Mouse (Mus musculus) frontal cortex, postnatal 36 days (tissue): ENCODE measurements around the gene Ttc7.
"Not testable (repeated sequence)": the region's sequence is repeated elsewhere in the genome, so short reads cannot be mapped to it uniquely, and the experiment has no call there.

Experiments used
- DNase-seq, 2 experiments: peaks; one replicate each; pipeline ENCODE4 v3.0.0; 2022; ENCODE audit warnings: low spot score in 2 of 2

The Ttc7 gene

DNA sequence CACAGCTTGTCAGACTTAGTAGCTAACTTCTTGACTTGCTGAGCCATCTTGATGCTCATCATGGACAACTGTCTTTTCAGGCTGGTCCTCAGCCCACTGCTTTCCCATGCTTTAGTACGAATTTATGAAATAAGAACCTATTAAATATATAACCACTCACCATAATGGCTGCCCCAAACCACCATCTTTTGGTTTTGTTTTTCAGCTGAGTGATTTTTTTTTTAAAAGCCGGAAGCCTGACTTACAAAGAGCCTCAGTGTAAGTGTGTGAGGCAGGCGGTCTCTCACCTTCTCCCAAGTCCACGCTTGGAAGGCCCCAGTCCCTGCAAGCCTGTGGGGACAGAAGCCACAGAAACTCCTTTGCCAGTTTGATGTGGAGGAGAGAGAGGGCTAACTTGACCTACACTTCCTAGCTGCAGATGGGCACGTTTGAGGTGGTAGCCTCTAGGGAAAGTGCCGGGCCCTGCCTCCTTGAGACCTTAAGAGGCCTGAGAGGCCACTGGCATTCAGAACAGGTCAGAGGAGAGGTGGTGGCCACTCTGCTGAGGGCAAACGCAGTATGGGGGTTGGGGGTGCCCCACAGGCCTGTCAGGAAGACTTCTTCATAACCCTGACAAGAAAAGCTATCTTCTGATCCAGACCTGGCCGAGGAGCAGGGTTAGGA, 3.9 kb downstream of the Ttc7 start:
- DNase-seq, result no peak

DNA sequence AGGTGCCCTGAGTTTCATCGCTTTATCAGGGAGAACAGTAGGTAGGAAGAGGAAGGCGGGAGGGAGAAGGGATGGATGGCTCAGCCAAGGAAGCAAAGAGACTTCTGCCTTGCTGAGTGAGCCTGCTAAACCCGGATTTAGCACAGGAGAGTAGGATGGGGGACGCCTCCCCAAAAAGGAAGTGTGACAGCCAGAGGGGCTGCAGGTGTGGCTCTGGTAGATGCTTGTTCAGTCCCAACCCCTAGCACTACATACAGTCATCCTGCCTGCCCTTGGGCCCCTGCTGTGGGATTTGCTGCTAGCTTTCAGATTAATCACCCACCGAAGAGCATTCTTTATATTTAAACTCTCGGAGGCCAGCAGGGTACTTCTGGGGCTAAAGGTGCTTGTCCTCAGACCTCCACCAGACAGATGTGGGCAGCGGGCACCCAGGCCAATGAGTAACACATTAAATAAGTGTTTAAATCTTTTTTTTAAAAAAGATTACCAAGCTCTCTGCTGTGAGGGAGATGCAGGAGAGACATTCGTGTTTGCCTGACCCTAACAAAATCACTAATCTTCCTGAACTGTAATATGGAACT, 4.6 kb downstream of the Ttc7 start:
- DNase-seq, result no peak

DNA sequence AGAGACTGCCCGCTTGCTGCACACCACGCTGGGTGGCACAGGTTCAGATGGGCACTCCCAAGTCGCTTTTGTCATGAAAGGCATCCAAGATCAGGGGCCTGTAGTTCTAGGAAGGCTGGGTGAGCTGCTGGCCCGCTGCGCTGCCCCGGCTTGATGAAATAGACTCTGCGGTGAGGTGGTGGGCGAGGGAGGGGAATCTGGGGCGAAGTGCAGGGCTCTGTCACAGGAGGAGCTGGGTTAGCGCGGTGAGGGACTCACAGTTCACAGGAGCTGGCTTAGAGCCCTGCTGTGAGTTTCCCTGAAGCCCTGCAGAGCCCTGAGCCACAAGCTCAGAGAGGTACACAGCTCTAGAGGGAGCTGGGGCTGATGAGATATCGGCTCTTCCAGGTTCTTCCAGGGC, 5.4 kb downstream of the Ttc7 start:
- DNase-seq, result no peak

DNA sequence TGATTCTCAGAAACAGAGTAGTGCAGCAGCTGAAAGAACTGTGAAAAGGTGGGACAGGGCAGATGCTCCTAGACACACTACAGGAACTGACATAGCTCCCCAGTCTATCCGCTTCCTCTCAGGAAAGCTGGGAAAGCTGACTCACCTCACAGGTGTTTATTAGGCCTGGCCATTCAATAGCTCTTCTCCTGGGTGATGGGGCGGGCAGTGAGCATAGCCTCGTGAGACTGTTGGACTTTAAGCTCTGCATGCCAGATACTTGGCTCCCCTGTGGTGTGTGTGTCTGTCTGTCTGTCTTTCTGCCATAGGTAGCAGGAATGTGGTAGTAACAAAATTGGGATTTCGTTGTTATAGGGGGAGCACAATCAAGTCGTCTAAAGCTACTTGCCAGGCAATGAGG, 6.7 kb downstream of the Ttc7 start:
- DNase-seq, result no peak

DNA sequence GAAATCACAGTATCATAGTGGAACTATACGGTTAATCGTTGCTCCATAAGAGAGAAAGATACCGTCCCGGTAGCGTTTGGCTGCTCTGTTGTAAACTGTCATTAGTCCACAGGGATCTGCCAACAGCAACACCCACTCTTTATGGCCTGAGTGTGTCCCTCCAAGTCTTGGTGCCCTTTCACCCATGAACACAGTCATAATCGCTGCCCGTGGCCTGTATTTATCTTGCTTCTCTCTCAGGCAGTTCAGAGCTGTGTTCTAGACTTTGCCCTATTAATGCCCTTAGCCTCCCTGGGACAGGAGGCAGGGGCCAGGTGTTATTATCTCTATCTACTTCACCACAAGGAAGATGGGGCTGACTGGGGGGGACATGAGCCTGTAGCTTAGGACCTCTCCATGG, 8.4 kb downstream of the Ttc7 start:
- DNase-seq, result no peak

DNA sequence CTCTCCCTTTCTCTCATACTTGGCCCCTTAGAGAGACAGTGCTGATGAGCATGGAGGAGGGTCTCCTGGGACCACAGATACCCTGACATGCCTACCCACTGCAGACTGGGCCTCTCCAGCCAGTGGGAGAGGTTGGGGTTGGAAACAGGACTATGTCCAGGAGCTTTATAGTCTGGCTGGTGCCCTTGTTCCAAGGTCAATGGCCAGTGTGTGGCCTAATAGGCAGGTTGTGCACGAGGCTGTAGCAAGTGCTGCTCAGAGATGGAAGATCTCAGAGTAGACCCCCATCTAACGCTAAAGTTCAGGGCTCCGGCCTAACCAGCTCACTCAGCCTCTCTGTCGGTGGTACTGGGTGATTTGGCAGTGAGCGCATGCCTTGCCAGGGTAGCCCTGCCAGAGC, 9.1 kb downstream of the Ttc7 start:
- no peak for DNase-seq

DNA sequence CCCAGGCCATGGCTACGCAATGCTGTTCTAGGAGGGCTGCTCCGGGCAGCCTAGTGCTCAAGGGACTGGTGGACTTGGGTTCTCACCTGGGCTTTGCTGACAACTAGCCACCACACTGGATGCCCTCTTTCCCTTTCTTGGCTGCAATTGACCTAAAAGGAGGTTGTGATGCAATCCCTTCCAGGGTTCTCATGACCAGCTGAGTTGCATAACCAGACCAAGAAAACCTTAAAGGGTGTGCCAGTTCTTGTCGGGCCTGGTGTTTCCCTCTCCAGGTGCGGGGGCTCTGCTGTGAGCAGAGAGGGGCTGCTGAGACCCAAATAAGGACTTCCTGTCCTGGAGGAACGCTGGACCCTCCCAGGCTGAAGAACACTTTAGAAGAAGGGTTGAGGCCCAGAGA, 10.4 kb downstream of the Ttc7 start:
- no peak for DNase-seq

DNA sequence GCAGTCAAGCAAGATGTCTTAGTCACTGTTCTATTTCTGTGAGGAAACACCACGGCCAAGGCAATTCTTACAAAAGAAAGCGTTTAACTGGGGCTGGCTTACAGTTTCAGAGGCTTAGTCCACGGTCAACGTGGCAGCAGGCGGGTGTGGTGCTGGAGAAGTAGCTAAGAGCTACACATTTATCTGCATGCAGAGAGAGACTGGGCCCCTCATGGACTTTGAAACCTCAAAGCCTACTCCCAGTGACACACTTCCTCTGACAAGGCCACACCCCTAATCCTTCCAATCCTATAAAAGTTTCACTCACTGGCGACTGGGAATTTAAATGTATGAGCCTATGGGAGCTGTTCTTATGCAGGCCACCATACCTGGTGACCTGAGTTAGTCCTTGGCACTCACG, 13.1 kb downstream of the Ttc7 start:
- no peak for DNase-seq

DNA sequence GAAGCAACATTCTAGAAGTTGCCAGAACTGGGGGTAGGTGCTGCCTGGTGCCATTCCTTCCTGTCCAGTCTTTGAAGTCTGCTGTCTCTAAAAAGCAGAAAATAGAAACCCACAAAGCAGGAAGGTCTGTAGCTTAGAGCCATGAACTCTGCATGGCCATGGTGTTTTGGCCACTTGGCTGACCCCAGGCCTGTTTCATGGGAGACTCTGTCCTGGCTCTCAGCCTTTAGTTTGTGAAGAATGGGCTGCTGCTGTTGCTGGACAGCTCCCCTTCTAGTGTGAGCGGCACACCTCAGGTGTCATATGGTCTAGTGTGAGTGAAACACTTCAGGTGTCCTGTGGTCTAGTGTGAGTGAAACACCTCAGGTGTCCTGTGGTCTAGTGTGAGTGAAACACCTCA, 14.0 kb downstream of the Ttc7 start:
- not testable (repeated sequence) for DNase-seq

DNA sequence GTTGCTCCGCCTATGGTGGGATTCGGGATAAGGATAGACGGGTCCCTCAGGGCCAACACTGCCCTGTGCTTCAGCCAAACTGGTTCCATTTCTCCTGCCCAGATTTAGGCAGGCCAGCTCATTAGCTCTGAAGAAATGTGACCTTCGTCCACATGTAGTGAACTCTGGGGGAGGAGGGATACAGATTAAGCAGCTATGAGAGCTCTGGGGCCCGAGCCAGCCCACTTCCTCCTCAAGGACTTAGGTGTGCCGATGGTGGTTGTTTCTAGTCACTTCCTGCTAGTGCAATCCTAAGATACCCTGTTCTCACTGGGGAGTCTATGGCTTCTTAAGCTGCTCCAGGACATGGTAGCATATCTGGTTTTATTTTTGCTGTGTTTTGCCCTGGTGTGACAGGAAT, 16.3 kb downstream of the Ttc7 start:
- no peak for DNase-seq

DNA sequence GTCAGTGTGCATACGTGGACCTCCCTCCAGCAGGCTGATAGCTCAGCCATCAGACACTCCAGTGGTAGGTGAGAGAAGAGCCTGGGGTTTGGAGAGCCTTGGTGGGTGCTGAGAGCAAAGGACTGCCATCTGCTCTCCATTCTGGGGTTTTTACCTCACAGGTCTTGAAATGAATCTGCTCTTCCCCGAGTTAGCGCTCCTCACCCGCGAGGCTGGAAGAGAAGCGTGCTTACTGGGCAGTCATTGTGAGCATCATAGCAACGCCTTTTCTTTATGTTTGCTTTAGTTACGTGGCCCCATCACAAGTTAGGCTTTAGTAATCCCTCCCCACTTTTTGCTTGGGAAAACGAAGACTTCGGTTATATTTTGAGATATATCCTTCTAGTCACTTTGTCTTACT, 17.7 kb downstream of the Ttc7 start:
- no peak for DNase-seq

DNA sequence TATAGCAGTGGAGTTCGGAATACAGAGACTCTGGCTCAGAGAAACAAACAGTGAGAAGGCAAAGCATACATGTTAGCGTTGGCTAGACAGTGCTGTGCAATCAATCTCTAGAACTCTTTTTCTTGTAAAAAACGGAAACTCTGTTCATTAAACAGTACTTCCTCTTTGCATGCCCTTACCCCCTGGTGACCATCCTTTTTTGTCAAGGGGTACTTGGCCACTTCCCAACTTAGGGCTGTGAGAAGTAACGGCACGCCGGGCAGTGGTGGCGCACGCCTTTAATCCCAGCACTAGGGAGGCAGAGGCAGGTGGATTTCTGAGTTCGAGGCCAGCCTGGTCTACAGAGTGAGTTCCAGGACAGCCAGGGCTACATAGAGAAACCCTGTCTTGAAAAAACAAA, 18.9 kb downstream of the Ttc7 start:
- not testable (repeated sequence) for DNase-seq

DNA sequence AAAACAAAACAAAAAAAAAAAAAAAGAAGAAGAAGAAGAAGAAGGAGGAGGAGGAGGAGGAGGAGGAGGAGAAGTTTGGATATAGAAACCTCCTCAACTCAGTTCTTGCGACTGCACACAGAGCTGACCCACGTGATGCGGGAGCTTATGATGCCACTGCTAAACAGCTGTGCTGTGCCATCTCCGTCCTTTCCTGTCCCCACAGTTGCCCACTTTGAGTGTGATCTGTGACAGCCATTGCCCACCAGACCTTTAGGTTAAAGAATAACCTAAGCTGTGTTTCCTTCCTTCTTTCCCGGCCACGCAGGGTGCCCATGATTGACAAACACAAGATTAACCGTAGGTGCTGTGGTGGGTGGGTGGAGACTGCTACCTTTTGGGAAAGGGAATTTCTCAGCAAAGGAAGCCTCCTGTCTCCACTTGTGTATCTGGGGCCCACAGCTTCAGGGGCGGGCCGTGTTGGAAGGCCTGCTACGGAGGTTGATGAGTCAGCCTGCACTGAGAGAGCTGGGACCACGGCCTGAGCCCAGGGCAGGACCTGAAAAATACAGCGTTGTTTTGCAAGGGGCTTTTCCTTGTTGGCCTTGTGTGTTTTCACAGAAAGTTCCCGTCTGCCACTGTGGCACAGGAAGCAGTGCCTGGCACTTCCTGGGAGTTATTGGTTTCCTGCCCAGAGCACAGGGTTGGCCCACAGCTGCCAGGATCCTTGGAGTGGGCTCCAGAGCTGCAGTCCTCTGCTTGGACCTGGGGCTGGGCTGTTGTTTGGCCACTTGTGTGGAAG, 19.5 kb downstream of the Ttc7 start:
- no peak for DNase-seq

DNA sequence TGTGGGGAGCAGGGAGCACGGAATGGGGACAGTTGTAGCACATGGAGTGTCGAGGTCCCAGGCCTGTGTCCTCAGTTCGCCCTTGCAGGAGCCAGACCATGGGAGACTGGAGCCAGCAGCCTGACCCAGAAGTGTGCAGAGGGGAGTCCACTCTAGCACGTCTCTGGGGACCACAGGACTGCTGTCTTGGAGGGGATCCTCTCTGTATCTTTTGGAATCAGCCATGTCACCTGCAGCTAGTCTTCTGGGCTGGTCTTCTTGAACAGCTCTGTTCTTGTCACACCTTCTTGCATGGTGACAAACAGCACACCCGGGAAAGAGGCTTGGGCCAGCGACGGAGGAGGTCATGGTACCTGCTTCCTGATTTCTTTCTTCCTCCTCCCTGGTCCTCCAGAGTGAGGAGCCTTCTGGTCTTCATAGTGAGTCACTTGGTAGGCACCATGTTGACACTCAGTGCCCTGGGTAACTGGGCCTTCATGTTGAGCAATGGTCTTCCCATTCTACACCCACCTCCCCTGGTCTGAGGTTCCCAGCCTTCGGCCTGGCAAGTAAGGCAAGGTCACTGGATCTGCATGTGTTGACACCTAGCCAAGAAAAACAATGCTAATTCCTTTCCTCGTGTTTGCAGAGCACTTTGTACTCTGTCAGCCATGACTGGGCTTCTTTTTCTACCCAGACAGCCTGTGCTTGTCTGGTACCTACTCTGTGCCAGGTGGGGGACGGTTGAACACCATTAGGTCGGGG, 21.6 kb downstream of the Ttc7 start:
- DNase-seq, result no peak

DNA sequence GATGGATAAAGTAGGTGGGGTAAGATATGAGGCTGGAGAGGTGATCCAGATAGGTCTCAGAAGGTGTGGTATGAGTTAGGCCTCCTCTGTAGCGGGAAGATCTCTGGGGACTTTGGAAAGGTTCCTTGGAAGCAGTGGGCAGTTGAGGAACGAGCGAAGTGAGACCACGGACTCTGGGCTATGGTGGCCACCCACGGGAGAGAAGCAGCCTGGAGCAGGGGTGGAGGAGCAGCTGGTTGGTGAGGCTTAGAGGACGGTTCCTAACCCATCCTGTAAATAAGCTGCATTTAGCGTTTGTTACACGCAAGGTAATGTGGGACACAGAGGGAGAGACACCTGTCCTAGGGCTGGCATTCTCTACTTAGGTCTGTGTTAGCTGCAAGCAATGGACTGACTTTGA, 22.4 kb downstream of the Ttc7 start:
- DNase-seq, result no peak

DNA sequence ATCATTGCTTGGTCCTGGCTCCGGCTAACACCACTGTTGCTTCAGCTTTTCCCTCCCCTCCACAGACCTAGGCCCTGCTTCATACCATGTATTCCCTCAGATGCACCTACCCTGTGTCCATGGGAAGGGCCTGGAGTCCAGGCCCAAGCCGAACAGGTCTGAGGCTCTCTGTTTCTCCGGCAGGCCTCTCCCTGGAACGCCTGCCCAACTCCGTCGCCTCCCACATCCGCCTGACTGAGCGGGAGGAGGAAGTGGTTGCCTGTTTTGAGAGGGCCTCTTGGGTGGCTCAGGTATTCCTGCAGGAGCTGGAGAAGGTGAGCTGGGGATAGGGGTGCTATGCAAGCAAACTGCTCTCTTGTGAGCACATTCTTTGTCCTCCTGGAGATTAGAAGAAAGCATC, 24.1 kb downstream of the Ttc7 start:
- DNase-seq, result no peak

DNA sequence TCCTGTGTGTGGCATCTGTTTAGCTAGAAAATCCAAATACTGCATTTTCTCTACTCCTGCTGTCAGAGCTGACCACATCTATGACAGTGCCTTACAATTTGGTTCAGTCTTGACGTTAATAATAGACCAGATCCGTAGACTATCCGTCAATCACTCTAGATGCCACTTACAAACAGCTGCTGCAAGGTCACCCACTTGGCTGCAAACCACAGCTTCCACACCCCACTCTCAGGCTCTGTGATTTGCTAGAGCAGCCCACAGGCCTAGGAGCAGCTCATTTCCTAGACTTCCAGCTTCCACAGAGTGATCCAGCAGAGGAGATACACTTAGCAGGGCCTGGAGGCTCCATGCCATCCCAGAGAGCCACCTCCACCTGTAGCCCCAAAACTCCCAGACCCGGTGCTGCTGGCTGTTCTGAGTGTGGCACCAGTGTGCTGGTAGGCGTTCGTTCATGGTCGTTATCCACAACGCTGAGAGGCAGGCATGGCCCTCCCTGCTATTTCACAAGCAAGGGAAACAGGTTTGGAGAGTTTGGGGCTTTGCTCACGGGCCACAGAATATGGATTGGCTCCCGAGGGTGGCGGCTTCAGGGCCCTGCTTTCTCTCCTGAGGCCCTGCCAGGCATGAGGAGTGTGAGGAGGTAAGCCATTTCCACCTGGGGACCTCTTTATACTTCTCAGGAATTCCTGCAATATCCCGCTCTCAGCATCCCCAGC, 26.5 kb downstream of the Ttc7 start:
- no peak for DNase-seq

DNA sequence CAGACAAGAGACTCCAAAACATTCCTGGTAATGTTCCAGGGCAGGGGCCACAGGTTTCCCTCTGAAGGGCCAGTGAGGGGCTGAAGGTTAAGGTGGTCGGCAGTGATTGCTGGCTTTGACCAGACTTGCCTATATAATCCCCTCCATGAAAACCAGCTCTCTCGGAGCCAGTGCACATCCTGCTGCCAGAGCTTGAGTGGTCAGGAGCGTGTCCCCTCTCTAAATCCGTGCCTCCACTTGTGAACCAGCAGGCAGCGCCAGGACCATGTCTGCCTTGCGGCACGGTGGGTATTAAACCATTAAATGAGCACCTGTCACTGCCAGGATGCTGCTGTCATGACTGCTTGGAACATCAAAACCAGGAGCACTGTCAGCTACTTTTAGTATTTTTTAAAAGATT, 27.8 kb downstream of the Ttc7 start:
- DNase-seq, result no peak

DNA sequence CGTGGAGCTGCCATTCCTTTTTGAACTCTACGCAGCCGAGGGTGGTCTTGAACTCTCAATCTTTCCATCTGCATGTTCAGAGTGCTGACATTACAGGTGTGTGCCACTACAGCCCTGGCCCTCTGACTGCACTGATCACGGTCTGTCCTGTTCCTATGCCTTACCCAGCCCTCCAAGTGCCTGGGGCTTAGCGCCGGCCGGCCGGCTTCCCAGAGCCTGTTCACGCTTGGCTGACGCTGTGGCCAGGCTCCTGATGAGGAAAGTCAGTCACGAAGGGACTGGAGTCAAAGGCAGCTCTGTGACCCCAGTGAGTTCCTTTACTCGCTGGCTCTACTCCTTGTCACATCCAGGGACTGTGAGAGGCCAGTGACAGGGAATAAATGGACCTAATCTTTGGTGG, 29.7 kb downstream of the Ttc7 start:
- no peak for DNase-seq

DNA sequence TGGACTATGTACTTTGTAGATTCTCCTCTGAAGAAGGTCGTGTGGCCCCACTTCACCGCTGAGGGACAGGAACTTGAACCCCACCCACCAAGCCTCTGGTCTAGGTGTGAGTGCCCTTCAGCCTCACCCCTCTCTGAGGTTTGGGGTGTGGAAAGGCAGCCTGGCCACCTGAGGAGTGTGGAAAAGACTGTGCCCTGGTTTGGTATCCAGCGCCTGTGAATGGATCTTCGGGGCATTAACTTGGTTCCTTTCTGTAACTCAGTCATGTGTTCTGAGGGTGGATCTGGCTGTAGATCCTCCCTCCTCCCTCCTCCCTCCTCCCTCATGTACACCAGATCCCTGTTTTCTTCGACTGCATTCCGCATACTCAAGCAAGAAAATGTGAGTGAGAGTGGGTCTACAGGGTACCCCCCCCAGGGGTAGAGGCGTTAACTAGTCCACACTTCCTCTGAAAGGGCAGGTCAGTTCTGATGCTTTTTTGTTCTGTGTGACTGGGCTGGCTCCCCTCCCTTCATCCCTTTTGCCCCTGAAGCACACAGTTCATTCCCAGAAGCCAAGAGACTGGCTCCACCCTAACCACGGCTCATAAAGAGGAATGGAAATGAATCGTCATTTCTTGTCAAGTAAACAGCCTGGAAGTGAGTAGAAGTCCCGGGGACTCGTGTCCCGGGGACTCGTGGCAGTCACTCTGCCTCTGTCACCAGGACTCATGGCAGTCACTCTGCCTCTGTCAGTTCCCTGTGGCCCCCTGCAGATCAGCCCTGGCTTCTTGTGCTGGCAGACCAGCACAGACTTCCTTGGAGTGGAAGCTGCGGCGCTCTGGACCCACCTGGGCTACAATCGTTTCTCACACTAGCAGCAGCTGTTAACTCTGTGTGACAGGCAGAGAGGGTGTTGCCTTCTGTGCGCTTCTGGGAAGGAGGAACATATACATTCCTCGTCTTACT, 30.5 kb downstream of the Ttc7 start:
- no peak for DNase-seq

DNA sequence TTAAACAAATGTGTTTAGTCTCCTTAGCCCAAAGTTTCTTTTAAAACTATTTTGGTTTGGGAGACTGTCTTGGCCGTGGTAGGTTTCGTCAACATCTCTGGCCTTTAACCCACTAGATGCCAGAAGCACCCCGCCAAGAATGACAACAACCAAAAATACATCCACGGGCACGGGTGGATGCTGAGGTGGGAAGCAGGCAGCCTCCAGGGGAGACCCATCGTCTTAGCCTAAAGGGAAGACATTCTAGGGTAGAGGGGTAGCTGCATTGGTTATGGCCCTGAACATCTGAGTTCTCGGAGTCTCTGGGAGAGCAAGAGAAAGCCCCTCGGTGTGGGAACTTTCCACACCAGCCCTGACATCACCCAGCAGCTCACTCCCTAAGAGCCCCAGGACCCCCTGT, 31.4 kb downstream of the Ttc7 start:
- DNase-seq, result no peak
